Mouse (Mus musculus): ENCODE results near the gene Cnmd.

Gene Cnmd

GRCm38 (mm10) chr14:79645378-79645777 lies 16.6 kb downstream of the Cnmd start:
- DNase-seq (ENCODE audit: low spot score in 2 of 2), result no peak

GRCm38 (mm10) chr14:79642063-79642462 lies 19.9 kb downstream of the Cnmd start:
- DNase-seq (ENCODE audit: low spot score in 2 of 2), result no peak

GRCm38 (mm10) chr14:79636814-79637213 lies 25.2 kb downstream of the Cnmd start:
- DNase-seq (ENCODE audit: low spot score in 2 of 2), result no peak

- no peak for DNase-seq (ENCODE audit: low spot score in 2 of 2)
Observed at GRCm38 (mm10) chr14:79633196-79633595, 28.8 kb downstream of the Cnmd start.

GRCm38 (mm10) chr14:79632330-79632729 lies 29.6 kb downstream of the Cnmd start:
- no peak for DNase-seq (ENCODE audit: low spot score in 2 of 2)

- DNase-seq (ENCODE audit: low spot score in 2 of 2), result no peak
Observed at GRCm38 (mm10) chr14:79621143-79621542, 40.8 kb downstream of the Cnmd start.

- DNase-seq (ENCODE audit: low spot score in 2 of 2), result no peak
Observed at GRCm38 (mm10) chr14:79619802-79620201, 42.2 kb downstream of the Cnmd start.

- DNase-seq (ENCODE audit: low spot score in 2 of 2), result no peak
Observed at GRCm38 (mm10) chr14:79617121-79617828, 44.7 kb downstream of the Cnmd start.

- DNase-seq (ENCODE audit: low spot score in 2 of 2), result no peak
Observed at GRCm38 (mm10) chr14:79608286-79608685, 53.7 kb downstream of the Cnmd start.

GRCm38 (mm10) chr14:79607352-79607751 lies 54.6 kb downstream of the Cnmd start:
- no peak for DNase-seq (ENCODE audit: low spot score in 2 of 2)

- DNase-seq (ENCODE audit: low spot score in 2 of 2), result no peak
Observed at GRCm38 (mm10) chr14:79606867-79607266, 55.1 kb downstream of the Cnmd start.

GRCm38 (mm10) chr14:79606392-79606791 lies 55.6 kb downstream of the Cnmd start:
- no peak for DNase-seq (ENCODE audit: low spot score in 2 of 2)

GRCm38 (mm10) chr14:79605881-79606280 lies 56.1 kb downstream of the Cnmd start:
- DNase-seq (ENCODE audit: low spot score in 2 of 2), result no peak

GRCm38 (mm10) chr14:79596602-79597001 lies 65.4 kb downstream of the Cnmd start:
- no peak for DNase-seq (ENCODE audit: low spot score in 2 of 2)

- no peak for DNase-seq (ENCODE audit: low spot score in 2 of 2)
Observed at GRCm38 (mm10) chr14:79594069-79594468, 67.9 kb downstream of the Cnmd start.

- DNase-seq (ENCODE audit: low spot score in 2 of 2), result no peak
Observed at GRCm38 (mm10) chr14:79591611-79592010, 70.4 kb downstream of the Cnmd start.

- DNase-seq (ENCODE audit: low spot score in 2 of 2), result no peak
Observed at GRCm38 (mm10) chr14:79590916-79591315, 71.1 kb downstream of the Cnmd start.

- DNase-seq (ENCODE audit: low spot score in 2 of 2), result no peak
Observed at GRCm38 (mm10) chr14:79589401-79589800, 72.6 kb downstream of the Cnmd start.

- DNase-seq (ENCODE audit: low spot score in 2 of 2), result no peak
Observed at GRCm38 (mm10) chr14:79588534-79588951, 73.4 kb downstream of the Cnmd start.

- DNase-seq (ENCODE audit: low spot score in 2 of 2), result no peak
Observed at GRCm38 (mm10) chr14:79587852-79588229, 74.1 kb downstream of the Cnmd start.

All from spleen, postnatal 10 days (tissue).